Mouse (Mus musculus) heart, postnatal 0 days (tissue): Measurements from ENCODE around the gene Frmd6. TPM values are rescaled to one million over a fixed set of nuclear protein-coding genes. Genes with fewer than 3 reads are reported as not detected.
A peak's percentile ranks its signal among the peaks of the same experiment; 100 is the strongest.

Experiments
- ATAC-seq: fragments of 200-750 bp; cut with Nextera tagmentation; 2 replicates; pipeline ENCODE4 v1.8.0; 2017; ENCODE audit warnings: low read depth, moderate number of reproducible peaks, moderate library complexity; ENCODE audit not compliant: insufficient read depth
- DNase-seq: peaks from one replicate; pipeline ENCODE4 v3.0.0-alpha.2; 2016; ENCODE audit warnings: low spot score
- H3K27ac ChIP-seq: fragments of 300-500 bp; sonication (generic); 2 replicates; pipeline ENCODE4 v1.5.1; 2014; ENCODE audit warnings: low read depth, mild to moderate bottlenecking
- H3K27me3 ChIP-seq: fragments of 300-500 bp; sonication (generic); 2 replicates; pipeline ENCODE4 v1.6.1; 2014; ENCODE audit warnings: low read length, mixed read lengths; ENCODE audit not compliant: control insufficient read depth, insufficient read depth
- H3K36me3 ChIP-seq: fragments of 300-500 bp; sonication (generic); replicated peaks from 2 replicates; pipeline ENCODE4 v1.6.1; 2014; ENCODE audit warnings: low read length, mixed read lengths; ENCODE audit not compliant: control insufficient read depth, insufficient read depth
- H3K4me1 ChIP-seq: fragments of 300-500 bp; sonication (generic); 2 replicates; pipeline ENCODE4 v1.6.1; 2014; ENCODE audit warnings: antibody characterized with exemption; ENCODE audit not compliant: control insufficient read depth, insufficient read depth
- H3K4me2 ChIP-seq: fragments of 300-500 bp; sonication (generic); 2 replicates; pipeline ENCODE4 v1.6.1; 2014; ENCODE audit warnings: low read depth, mild to moderate bottlenecking, low read length, moderate library complexity
- H3K4me3 ChIP-seq: fragments of 300-500 bp; sonication (generic); 2 replicates; pipeline ENCODE4 v1.5.1; 2014; ENCODE audit warnings: low read depth, low read length
- H3K9ac ChIP-seq: fragments of 300-500 bp; sonication (generic); replicated peaks from 2 replicates; pipeline ENCODE4 v1.6.1; 2014; ENCODE audit warnings: low read depth, low read length, mixed read lengths
- H3K9me3 ChIP-seq: fragments of 300-500 bp; sonication (generic); replicated peaks from 2 replicates; pipeline ENCODE4 v1.6.1; 2016; ENCODE audit warnings: low read length; ENCODE audit not compliant: control insufficient read depth
- CTCF ChIP-seq: IDR thresholded peaks from 2 replicates; pipeline ENCODE4 v1.5.1; 2016; ENCODE audit warnings: antibody characterized with exemption, control low read depth, low read depth
- EP300 ChIP-seq: IDR thresholded peaks from 2 replicates; pipeline ENCODE4 v1.6.1; 2016; ENCODE audit warnings: antibody characterized with exemption, low read depth
- WGBS: fragments of 180-500 bp; shearing (Covaris S2); extraction: QIAGEN DNeasy Blood & Tissue Kit; methylation state at CpG from one replicate; pipeline ENCODE4 v1.1.7; 2014; 5-methylcytosine and 5-hydroxymethylcytosine counted together
- polyA plus RNA-seq: library from polyadenylated mRNA; unstranded; fragments of >200 nt; fragmentation: Nextera tagmentation; extraction: Ambion mirVana; gene quantifications from 2 replicates; pipeline ENCODE4 v1.2.1, GENCODE M21; 2015
- total RNA-seq: library from RNA; depleted of rRNA; stranded (reverse); fragments of >200 nt; gene quantifications from 2 replicates; pipeline ENCODE4 v1.2.3, GENCODE M21; 2014; ENCODE audit warnings: low replicate concordance

The Frmd6 gene
- total and polyA plus RNA-seq, 2 experiments from 2014 or later = 17.4 to 29.2 TPM

- Histone ChIP-seq H3K36me3 (no peaks in the 10 kb centered on the region), H3K4me2 (no peak overlapping the region), H3K4me1 (peaks cover 12% of the 10 kb centered on the region), H3K9me3 (no peaks in the 10 kb centered on the region), H3K27me3 (no peaks in the 10 kb centered on the region), H3K27ac (0 out of 2 replicates have a peak overlapping the region, but pooled peaks have one; percentile 3), H3K4me3 (no peak overlapping the region), H3K9ac (no peak overlapping the region)
- no peak for TF ChIP-seq CTCF
- TF ChIP-seq EP300 = no peak
- DNase-seq (no peak), ATAC-seq (no peak)
- WGBS = 87% methylated on average over 2 of the region's 2 CpGs
These were observed 15.4 kb upstream of the Frmd6 start for GRCm38 (mm10) chr12:70809957-70810356.

GRCm38 (mm10) chr12:70811772-70812171 is 13.5 kb upstream of the Frmd6 start:
- Histone ChIP-seq H3K9ac (no peak overlapping the region), H3K4me3 (no peak overlapping the region), H3K9me3 (no peaks in the 10 kb centered on the region), H3K4me1 (peaks cover 12% of the 10 kb centered on the region), H3K27me3 (no peaks in the 10 kb centered on the region), H3K36me3 (no peaks in the 10 kb centered on the region), H3K4me2 (no peak overlapping the region), H3K27ac (peak overlapping the region; percentile 52)
- DNase-seq (no peak), ATAC-seq (no peak)
- TF ChIP-seq EP300 (no peak), CTCF (no peak)
- WGBS = 38% methylated on average over 6 of the region's 6 CpGs

- ATAC-seq = peak; percentile 96
- H3K4me2 ChIP-seq = no peak overlapping the region
These were observed 13.1 kb upstream of the Frmd6 start for GRCm38 (mm10) chr12:70812176-70812575.

GRCm38 (mm10) chr12:70812822-70813465 is 12.4 kb upstream of the Frmd6 start:
- 24% methylated on average over 3 of the region's 3 CpGs for WGBS
- TF ChIP-seq EP300 (no peak), CTCF (no peak)
- no peaks in the 10 kb centered on the region for H3K36me3 ChIP-seq
- no peak overlapping the region for H3K9ac ChIP-seq
- DNase-seq (no peak), ATAC-seq (peak; percentile 21; the same call in 1 of the 2 replicates)
- H3K4me3 ChIP-seq = no peak overlapping the region
- H3K4me2 ChIP-seq = no peak overlapping the region
- no peaks in the 10 kb centered on the region for H3K27me3 ChIP-seq
- H3K4me1 ChIP-seq = peaks cover 12% of the 10 kb centered on the region
- H3K27ac ChIP-seq = peak overlapping the region; percentile 78
- no peaks in the 10 kb centered on the region for H3K9me3 ChIP-seq

More at GRCm38 (mm10) chr12:70812176-70812575, 13.1 kb upstream of the Frmd6 start:
- H3K4me3 ChIP-seq = no peak overlapping the region
- DNase-seq = peak; percentile 96
- H3K36me3 ChIP-seq = no peaks in the 10 kb centered on the region
- TF ChIP-seq CTCF = peak; percentile 46
- TF ChIP-seq EP300 = peak; percentile 96
- no peak overlapping the region for H3K9ac ChIP-seq
- H3K9me3 ChIP-seq = no peaks in the 10 kb centered on the region
- H3K27me3 ChIP-seq = no peaks in the 10 kb centered on the region
- peak overlapping the region; percentile 78 for H3K27ac ChIP-seq
- peaks cover 12% of the 10 kb centered on the region for H3K4me1 ChIP-seq
- WGBS = 14% methylated on average over 6 of the region's 6 CpGs

- TF ChIP-seq EP300 (no peak), CTCF (no peak)
These were observed 8.6 kb upstream of the Frmd6 start for GRCm38 (mm10) chr12:70816731-70817130.

More at GRCm38 (mm10) chr12:70816731-70817130, 8.6 kb upstream of the Frmd6 start:
- Histone ChIP-seq H3K4me2 (no peak overlapping the region), H3K27me3 (no peaks in the 10 kb centered on the region), H3K4me1 (peaks cover 7% of the 10 kb centered on the region; the same call in 1 of the 2 replicates), H3K4me3 (no peak overlapping the region), H3K9me3 (no peaks in the 10 kb centered on the region), H3K36me3 (no peaks in the 10 kb centered on the region), H3K9ac (no peak overlapping the region), H3K27ac (no peak overlapping the region)
- no peak for DNase-seq
- WGBS = 90% methylated on average over 2 of the region's 2 CpGs
- ATAC-seq = no peak
